Mouse (Mus musculus): Measurements from ENCODE around the gene Fam20a.

DNA sequence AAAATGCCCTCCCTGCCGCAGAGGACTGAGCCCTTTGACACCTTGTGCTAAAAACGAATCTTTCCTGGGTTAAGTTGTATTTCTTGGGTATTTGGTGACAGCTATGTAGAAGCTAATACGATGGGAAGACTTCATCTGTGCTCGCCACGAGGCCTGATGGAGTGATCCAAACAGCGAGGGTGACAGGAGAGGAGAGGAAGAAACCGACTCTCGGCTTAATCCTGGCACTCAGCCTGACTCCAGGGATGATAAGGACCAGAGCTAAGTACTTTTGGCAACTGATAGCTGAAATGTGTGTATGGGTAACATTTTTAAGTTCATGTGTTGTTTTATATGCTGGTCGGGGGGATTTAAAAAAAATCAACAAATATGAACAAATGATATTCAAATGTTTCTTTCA is 41.1 kb downstream of the Fam20a start:
- no peak for TF ChIP-seq CTCF (IDR thresholded peaks at IDR 0.05; ENCODE audit: low read depth)
- no peak for TF ChIP-seq EP300 (IDR thresholded peaks at IDR 0.05; ENCODE audit: low read depth)

Data from liver, embryonic 14.5 days (tissue).